Mouse (Mus musculus): ENCODE data around the gene Spesp1. TPM values are rescaled to one million over a fixed set of nuclear protein-coding genes. Genes with fewer than 3 reads are reported as not detected.

Gene Spesp1
- total and polyA plus RNA-seq, 2 experiments from 2014 or later, result not detected

- H3K4me1 ChIP-seq (ENCODE audit: control insufficient read depth, insufficient read depth), result no peaks in the 10 kb centered on the region
- H3K36me3 ChIP-seq (replicated peaks; ENCODE audit: control insufficient read depth, insufficient read depth, low read length), result no peaks in the 10 kb centered on the region
- 77% methylated on average over 2 of the region's 2 CpGs for WGBS
- H3K27ac ChIP-seq (ENCODE audit: low read depth), result no peak overlapping the region
- H3K4me3 ChIP-seq (ENCODE audit: low read depth, low read length), result no peak overlapping the region
- no peaks in the 10 kb centered on the region for H3K9me3 ChIP-seq (replicated peaks; ENCODE audit: control insufficient read depth, low read length)
- no peaks in the 10 kb centered on the region for H3K27me3 ChIP-seq (ENCODE audit: control insufficient read depth, insufficient read depth, low read length)
- H3K4me2 ChIP-seq (ENCODE audit: low read depth, low read length), result no peak overlapping the region
- H3K9ac ChIP-seq (replicated peaks; ENCODE audit: low read depth, low read length), result no peak overlapping the region
- ATAC-seq (ENCODE audit: insufficient read depth, low read depth), result no peak
- DNase-seq (ENCODE audit: low spot score), result no peak
- TF ChIP-seq EP300 (IDR thresholded peaks at IDR 0.05; ENCODE audit: low read depth) (no peak), CTCF (IDR thresholded peaks at IDR 0.05; ENCODE audit: low read depth) (no peak)
Observed at GRCm38 (mm10) chr9:62235501-62235900, 46.5 kb downstream of the Spesp1 start.

DNA sequence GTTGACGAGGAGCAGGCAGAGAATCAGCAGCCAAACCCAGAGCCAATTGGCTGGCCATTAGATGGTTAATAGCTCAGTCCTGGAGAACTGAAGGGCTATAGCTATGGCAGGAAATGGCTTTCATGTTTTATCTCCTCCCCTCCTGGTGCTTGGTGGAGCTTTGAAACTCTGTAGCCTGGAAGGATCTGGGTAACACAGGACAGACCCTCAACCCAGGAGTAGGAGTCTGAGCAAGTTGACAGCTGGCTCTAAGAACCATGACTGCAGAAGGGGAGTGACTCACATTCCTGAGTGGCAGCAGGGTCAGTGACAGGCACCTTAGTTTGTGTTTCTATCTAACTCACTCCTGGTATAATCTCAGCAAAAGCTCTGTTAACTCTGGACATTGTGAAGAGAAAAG lies 49.4 kb downstream of the Spesp1 start:
- H3K27me3 ChIP-seq (ENCODE audit: control insufficient read depth, insufficient read depth, low read length), result no peaks in the 10 kb centered on the region
- no peak for ATAC-seq (ENCODE audit: insufficient read depth, low read depth)
- H3K9ac ChIP-seq (replicated peaks; ENCODE audit: low read depth, low read length), result no peak overlapping the region
- 32% methylated on average over 1 of the region's 1 CpGs for WGBS
- no peaks in the 10 kb centered on the region for H3K9me3 ChIP-seq (replicated peaks; ENCODE audit: control insufficient read depth, low read length)
- no peaks in the 10 kb centered on the region for H3K4me1 ChIP-seq (ENCODE audit: control insufficient read depth, insufficient read depth)
- no peak overlapping the region for H3K27ac ChIP-seq (ENCODE audit: low read depth)
- H3K4me2 ChIP-seq (ENCODE audit: low read depth, low read length), result no peak overlapping the region
- no peak for DNase-seq (ENCODE audit: low spot score)
- TF ChIP-seq EP300 (IDR thresholded peaks at IDR 0.05; ENCODE audit: low read depth), result no peak
- no peak for TF ChIP-seq CTCF (IDR thresholded peaks at IDR 0.05; ENCODE audit: low read depth)
- no peak overlapping the region for H3K4me3 ChIP-seq (ENCODE audit: low read depth, low read length)
- H3K36me3 ChIP-seq (replicated peaks; ENCODE audit: control insufficient read depth, insufficient read depth, low read length), result no peaks in the 10 kb centered on the region

DNA sequence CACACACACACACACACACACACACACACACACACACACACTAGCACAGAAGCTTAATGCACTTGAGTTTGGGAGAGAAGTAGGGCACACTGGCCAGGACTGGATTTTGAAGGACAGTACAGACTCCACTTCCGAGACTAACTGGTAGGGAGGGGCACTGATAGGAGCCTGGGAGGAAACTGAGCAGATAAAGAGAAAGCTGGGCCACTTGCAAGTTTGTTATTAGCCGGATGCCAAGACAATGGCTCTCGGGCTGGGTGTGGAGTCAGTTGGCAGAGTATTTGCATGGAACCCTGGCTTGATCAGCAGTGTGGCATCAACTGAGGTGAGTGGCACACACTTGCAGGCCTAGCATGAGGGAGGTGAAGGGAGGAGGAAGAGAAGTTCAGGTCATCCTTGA lies 51.0 kb downstream of the Spesp1 start:
- ATAC-seq (ENCODE audit: insufficient read depth, low read depth), result peak; percentile 39; the same call in 1 of the 2 replicates
- H3K4me2 ChIP-seq (ENCODE audit: low read depth, low read length), result no peak overlapping the region
- no peak overlapping the region for H3K27ac ChIP-seq (ENCODE audit: low read depth)
- peak; percentile 29 for DNase-seq (ENCODE audit: low spot score)
- TF ChIP-seq CTCF (IDR thresholded peaks at IDR 0.05; ENCODE audit: low read depth) (no peak), EP300 (IDR thresholded peaks at IDR 0.05; ENCODE audit: low read depth) (no peak)
- no peaks in the 10 kb centered on the region for H3K9me3 ChIP-seq (replicated peaks; ENCODE audit: control insufficient read depth, low read length)
- WGBS, result 31% methylated on average over 3 of the region's 3 CpGs
- no peaks in the 10 kb centered on the region for H3K27me3 ChIP-seq (ENCODE audit: control insufficient read depth, insufficient read depth, low read length)
- H3K9ac ChIP-seq (replicated peaks; ENCODE audit: low read depth, low read length), result no peak overlapping the region
- H3K4me1 ChIP-seq (ENCODE audit: control insufficient read depth, insufficient read depth), result no peaks in the 10 kb centered on the region
- H3K4me3 ChIP-seq (ENCODE audit: low read depth, low read length), result no peak overlapping the region
- H3K36me3 ChIP-seq (replicated peaks; ENCODE audit: control insufficient read depth, insufficient read depth, low read length), result no peaks in the 10 kb centered on the region

DNA sequence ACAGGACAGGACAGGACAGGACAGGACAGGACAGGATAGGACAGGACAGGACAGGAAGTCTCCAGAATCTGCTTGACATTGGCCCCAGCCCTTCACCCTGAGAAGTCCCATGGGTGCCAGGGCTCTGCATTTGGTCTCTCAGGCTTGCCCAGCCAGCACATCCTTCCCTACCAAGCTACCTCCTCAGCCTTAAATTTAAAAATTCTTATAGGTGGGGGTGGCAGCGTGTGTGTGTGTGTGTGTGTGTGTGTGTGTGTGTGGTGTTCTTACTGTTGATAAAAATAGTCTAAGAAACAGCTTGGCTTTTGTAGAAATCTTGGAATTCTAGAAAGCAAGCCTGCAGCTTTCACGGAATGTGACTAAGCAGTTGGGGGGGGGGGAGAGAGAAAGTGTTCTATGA lies 52.0 kb downstream of the Spesp1 start:
- no peak overlapping the region for H3K4me2 ChIP-seq (ENCODE audit: low read depth, low read length)
- WGBS, result 73% methylated on average over 2 of the region's 2 CpGs
- ATAC-seq (ENCODE audit: insufficient read depth, low read depth), result no peak

DNA sequence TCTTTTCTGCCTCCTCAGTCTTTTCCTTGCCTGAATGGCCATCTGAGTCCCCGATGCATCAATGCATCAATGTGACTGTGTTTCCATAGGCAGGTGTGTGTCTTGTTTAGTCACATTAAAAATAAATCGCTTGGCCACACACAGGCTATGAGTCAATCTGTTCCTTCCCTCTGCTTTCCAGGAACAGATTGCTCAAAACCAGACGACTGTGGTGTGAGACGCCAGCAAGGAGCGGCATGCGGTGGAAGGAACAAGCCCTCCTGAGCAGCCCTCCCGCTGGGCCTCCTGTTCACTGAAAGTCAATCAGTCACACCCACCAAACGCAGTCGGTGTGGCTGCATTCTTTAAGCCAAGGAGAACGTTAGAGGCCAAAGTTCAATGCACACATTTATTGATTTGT lies 59.5 kb downstream of the Spesp1 start:
- Histone ChIP-seq H3K9me3 (replicated peaks; ENCODE audit: control insufficient read depth, low read length) (no peaks in the 10 kb centered on the region), H3K4me3 (ENCODE audit: low read depth, low read length) (no peak overlapping the region), H3K4me2 (ENCODE audit: low read depth, low read length) (no peak overlapping the region), H3K4me1 (ENCODE audit: control insufficient read depth, insufficient read depth) (no peaks in the 10 kb centered on the region), H3K9ac (replicated peaks; ENCODE audit: low read depth, low read length) (no peak overlapping the region), H3K27me3 (ENCODE audit: control insufficient read depth, insufficient read depth, low read length) (no peaks in the 10 kb centered on the region), H3K36me3 (replicated peaks; ENCODE audit: control insufficient read depth, insufficient read depth, low read length) (no peaks in the 10 kb centered on the region), H3K27ac (ENCODE audit: low read depth) (no peak overlapping the region)
- 21% methylated on average over 10 of the region's 10 CpGs for WGBS
- no peak for ATAC-seq (ENCODE audit: insufficient read depth, low read depth)
- no peak for TF ChIP-seq EP300 (IDR thresholded peaks at IDR 0.05; ENCODE audit: low read depth)
- TF ChIP-seq CTCF (IDR thresholded peaks at IDR 0.05; ENCODE audit: low read depth), result no peak
- DNase-seq (ENCODE audit: low spot score), result no peak

More for the DNA sequence above, 52.0 kb downstream of the Spesp1 start:
- H3K36me3 ChIP-seq (replicated peaks; ENCODE audit: control insufficient read depth, insufficient read depth, low read length), result no peaks in the 10 kb centered on the region
- no peaks in the 10 kb centered on the region for H3K9me3 ChIP-seq (replicated peaks; ENCODE audit: control insufficient read depth, low read length)
- no peaks in the 10 kb centered on the region for H3K4me1 ChIP-seq (ENCODE audit: control insufficient read depth, insufficient read depth)
- H3K9ac ChIP-seq (replicated peaks; ENCODE audit: low read depth, low read length), result no peak overlapping the region
- no peak for DNase-seq (ENCODE audit: low spot score)
- H3K27ac ChIP-seq (ENCODE audit: low read depth), result no peak overlapping the region
- TF ChIP-seq EP300 (IDR thresholded peaks at IDR 0.05; ENCODE audit: low read depth) (no peak), CTCF (IDR thresholded peaks at IDR 0.05; ENCODE audit: low read depth) (no peak)
- H3K4me3 ChIP-seq (ENCODE audit: low read depth, low read length), result no peak overlapping the region
- no peaks in the 10 kb centered on the region for H3K27me3 ChIP-seq (ENCODE audit: control insufficient read depth, insufficient read depth, low read length)

DNA sequence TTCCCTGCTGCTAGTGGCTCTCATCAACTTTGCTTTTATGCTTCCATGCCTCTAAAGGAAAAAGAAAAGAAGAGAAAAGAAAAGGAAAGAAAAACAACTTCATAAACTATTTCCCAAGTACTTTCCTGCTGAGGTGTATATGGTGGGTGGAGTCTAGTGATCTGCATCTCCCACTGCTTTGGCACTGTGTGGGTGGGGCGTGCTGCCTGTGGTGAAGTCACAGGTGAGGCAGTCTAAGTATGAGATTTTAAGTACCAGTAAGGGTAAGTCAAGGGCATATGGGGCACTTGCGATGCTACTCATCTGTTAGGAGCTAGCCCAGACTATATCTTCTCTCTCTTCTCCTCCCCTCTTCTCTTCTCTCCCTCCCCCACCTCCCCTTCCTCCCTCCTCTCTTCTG lies 60.0 kb downstream of the Spesp1 start:
- Histone ChIP-seq H3K4me3 (ENCODE audit: low read depth, low read length) (no peak overlapping the region), H3K36me3 (replicated peaks; ENCODE audit: control insufficient read depth, insufficient read depth, low read length) (no peaks in the 10 kb centered on the region), H3K4me1 (ENCODE audit: control insufficient read depth, insufficient read depth) (no peaks in the 10 kb centered on the region), H3K4me2 (ENCODE audit: low read depth, low read length) (no peak overlapping the region), H3K9ac (replicated peaks; ENCODE audit: low read depth, low read length) (no peak overlapping the region), H3K27me3 (ENCODE audit: control insufficient read depth, insufficient read depth, low read length) (no peaks in the 10 kb centered on the region), H3K9me3 (replicated peaks; ENCODE audit: control insufficient read depth, low read length) (no peaks in the 10 kb centered on the region), H3K27ac (ENCODE audit: low read depth) (no peak overlapping the region)
- 69% methylated on average over 2 of the region's 2 CpGs for WGBS
- no peak for ATAC-seq (ENCODE audit: insufficient read depth, low read depth)
- no peak for DNase-seq (ENCODE audit: low spot score)
- TF ChIP-seq EP300 (IDR thresholded peaks at IDR 0.05; ENCODE audit: low read depth) (no peak), CTCF (IDR thresholded peaks at IDR 0.05; ENCODE audit: low read depth) (no peak)

Small RNA genes lying within 50 kb of the gene (microRNA-seq; reads per million reads assigned to microRNA genes)
- not detected for gene Gm25603

Other genes starting within 250 kb of the Spesp1 start
- gene Glce, start 159.6 kb downstream of the Spesp1 start, total RNA-seq (2014; rRNA removed; ENCODE audit: low replicate concordance), result 8.8 and 10.7 TPM in 2 replicates
- gene Glce, start 159.6 kb downstream of the Spesp1 start, polyA plus RNA-seq (2015; fragmentation: Nextera tagmentation; extraction: Ambion mirVana), result 5.7 and 6.1 TPM in 2 replicates
- 20.8 and 28.8 TPM in 2 replicates for gene Anp32a, start 59.1 kb upstream of the Spesp1 start, total RNA-seq (2014; rRNA removed; ENCODE audit: low replicate concordance)
- 127 and 132 TPM in 2 replicates for gene Anp32a, start 59.1 kb upstream of the Spesp1 start, polyA plus RNA-seq (2015; fragmentation: Nextera tagmentation; extraction: Ambion mirVana)